Mouse (Mus musculus): Measurements from ENCODE around the gene Fam207a. TPM values are rescaled to one million over a fixed set of nuclear protein-coding genes. Genes with fewer than 3 reads are reported as not detected.

The Fam207a gene
- total RNA-seq, 2 experiments from 2014 or later, result 32.2 to 33.4 TPM

DNA sequence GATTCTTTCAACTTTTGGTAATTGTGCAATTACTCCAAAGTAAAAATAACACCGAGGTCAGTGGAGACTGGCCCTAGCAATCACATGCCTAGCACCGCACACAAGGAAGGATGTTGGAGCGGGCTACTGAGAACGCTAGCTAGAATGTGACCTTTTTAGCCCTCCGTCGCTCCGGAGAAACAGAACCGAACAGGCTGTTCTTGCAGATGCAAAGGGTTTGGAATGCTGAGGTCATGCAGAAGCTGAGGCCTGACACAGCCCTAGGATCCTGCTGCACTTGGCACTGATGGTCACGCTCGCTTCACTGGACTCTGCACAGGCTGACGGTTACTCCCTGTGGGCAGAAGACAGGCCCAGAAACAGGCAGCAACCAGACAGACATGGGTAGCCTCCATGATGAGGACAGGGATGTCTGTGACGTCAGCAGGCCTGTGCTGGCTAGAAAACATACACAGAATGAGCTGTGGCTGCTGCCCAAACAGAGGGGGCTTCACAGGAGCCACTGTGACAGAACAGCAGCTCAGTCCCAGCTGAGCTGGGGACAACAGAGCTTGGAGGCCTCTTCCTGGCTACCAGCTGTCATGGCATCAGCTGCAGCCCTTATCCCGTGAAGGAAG lies 8.5 kb downstream of the Fam207a start:
- intact Hi-C loops (cut with DNase I), result loop anchor here (5.0 kb wide), 1 partner anchor 95 kb away; no protein-coding TSS in a partner anchor
- no peak for DNase-seq (ENCODE audit: low spot score in 2 of 2)

DNA sequence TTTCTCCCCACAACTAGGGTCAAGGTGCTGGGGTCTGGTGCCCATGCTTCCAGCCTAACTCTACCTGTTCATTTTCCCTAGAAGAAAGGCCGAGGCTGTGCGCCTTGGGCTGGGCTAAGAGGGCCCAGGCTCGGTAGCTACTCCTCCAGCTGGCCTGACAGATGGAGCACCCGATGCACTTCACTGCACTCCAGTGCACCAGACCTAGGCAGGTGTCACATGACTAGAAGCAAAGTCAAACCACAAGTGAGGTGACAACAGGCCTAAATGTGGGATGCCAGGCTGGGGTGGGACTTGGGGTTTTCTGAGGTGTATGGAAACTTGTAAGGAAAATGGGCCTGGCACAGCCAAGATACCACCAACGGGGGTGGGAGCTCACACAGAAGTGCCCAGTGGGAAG lies 9.1 kb downstream of the Fam207a start:
- intact Hi-C loops (cut with DNase I), result loop anchor here (5.0 kb wide), 1 partner anchor 94 kb away; no protein-coding TSS in a partner anchor

DNA sequence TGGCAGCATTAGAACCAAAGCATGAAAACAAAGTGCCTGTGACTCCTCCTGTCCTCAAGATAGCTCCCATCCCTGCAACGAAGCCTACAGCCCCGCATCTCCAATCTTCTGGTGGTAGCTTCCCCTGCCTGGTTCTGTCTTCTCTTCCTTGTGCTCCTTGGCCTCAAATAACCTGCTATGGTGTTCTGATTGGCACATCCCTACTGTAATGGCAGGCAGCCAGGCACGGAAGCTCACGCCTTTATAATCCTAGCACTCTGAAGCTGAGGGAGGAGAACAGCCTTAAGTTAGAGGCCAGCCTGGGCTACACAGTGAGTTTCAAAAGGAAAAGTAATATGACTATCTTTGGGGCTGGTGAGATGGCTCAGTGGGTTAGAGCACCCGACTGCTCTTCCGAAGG lies 11.4 kb downstream of the Fam207a start:
- intact Hi-C loops (cut with DNase I), result no loop called here
- no peak for DNase-seq (ENCODE audit: low spot score in 2 of 2)

More for the DNA sequence above, 9.1 kb downstream of the Fam207a start:
- no peak for DNase-seq (ENCODE audit: low spot score in 2 of 2)

GRCm38 (mm10) chr10:77502967-77503922 lies 12.3 kb downstream of the Fam207a start:
- intact Hi-C loops (cut with DNase I), result no loop called here

GRCm38 (mm10) chr10:77500636-77501035 lies 14.9 kb downstream of the Fam207a start:
- DNase-seq (ENCODE audit: low spot score in 2 of 2), result no peak
- intact Hi-C loops (cut with DNase I), result no loop called here

More at GRCm38 (mm10) chr10:77502967-77503922, 12.3 kb downstream of the Fam207a start:
- no peak for DNase-seq (ENCODE audit: low spot score in 2 of 2)

DNA sequence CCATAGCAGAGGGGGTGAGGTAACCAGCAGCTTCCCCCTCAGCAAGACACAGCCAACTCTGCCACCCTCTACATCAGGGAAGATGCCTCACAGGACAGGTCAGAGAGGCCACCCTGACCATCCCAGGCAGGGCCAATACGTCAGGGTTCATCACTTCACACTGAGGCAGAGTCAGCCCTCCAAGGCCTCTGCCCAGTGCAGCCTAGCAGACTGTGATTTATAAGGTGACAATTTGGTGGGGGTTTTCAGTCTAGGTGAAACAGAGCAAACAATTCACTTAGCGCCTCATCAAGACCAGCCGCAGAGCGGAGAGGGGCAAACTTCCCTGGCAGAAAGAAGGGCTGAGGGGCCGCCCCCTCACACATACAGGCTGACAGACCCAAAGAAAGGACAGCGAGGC lies 17.3 kb downstream of the Fam207a start:
- intact Hi-C loops (cut with DNase I), result loop anchor here (5.0 kb wide), 1 partner anchor 81 kb away; the partner anchor contains the start of gene Adarb1
- DNase-seq (ENCODE audit: low spot score in 2 of 2), result no peak

- DNase-seq (ENCODE audit: low spot score in 2 of 2), result no peak
- intact Hi-C loops (cut with DNase I), result loop anchor here (5.0 kb wide), 1 partner anchor 80 kb away; the partner anchor contains the start of gene Adarb1
Observed at GRCm38 (mm10) chr10:77497185-77497584, 18.4 kb downstream of the Fam207a start.

DNA sequence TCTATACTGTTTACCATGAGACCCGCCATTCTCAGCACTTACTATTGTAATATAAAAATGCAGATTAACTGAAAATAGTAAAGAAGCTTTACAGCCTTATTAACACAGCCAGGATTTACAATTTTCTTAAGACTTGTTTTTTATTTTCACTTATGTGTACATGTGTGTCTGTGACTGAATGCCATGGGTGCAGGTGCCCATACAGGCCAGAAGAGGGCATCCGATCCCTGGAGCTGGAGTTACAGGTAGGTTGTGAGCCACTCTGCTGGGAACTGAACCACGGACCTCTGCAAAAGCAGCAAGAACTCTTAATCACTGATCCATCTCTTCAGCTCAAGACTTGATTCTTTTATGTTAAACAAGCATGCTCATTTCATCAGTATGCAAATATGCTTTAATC lies 22.7 kb downstream of the Fam207a start:
- DNase-seq (ENCODE audit: low spot score in 2 of 2), result no peak
- intact Hi-C loops (cut with DNase I), result no loop called here

DNA sequence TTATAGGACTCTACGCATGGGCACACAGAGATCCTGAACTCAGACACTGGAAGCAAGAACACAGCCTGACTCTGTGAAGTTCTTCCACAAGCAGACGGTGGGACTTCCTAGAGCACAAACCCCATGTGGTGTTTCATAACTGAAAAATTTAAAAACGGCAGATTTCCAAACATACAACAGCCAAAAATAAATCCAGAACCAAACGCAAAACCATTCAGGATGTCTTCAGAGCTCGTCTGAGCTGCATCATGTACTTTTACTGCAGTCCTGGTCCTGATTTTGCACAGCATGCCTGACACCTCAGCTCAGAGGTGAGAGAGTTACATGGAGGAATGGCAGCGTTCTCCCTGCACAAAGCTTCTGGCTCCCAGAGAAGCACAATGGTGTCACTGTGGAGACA lies 24.0 kb downstream of the Fam207a start:
- peak in 1 of 2 experiments; percentile 55 for DNase-seq (ENCODE audit: low spot score in 2 of 2)

GRCm38 (mm10) chr10:77488168-77488567 lies 27.4 kb downstream of the Fam207a start:
- no peak for DNase-seq (ENCODE audit: low spot score in 2 of 2)
- intact Hi-C loops (cut with DNase I), result loop anchor here (5.0 kb wide), 1 partner anchor 51 kb away; no protein-coding TSS in a partner anchor

More for the DNA sequence above, 24.0 kb downstream of the Fam207a start:
- intact Hi-C loops (cut with DNase I), result no loop called here

GRCm38 (mm10) chr10:77485786-77486185 lies 29.8 kb downstream of the Fam207a start:
- DNase-seq (ENCODE audit: low spot score in 2 of 2), result no peak
- intact Hi-C loops (cut with DNase I), result loop anchor here (5.0 kb wide), 1 partner anchor 48 kb away; no protein-coding TSS in a partner anchor

DNA sequence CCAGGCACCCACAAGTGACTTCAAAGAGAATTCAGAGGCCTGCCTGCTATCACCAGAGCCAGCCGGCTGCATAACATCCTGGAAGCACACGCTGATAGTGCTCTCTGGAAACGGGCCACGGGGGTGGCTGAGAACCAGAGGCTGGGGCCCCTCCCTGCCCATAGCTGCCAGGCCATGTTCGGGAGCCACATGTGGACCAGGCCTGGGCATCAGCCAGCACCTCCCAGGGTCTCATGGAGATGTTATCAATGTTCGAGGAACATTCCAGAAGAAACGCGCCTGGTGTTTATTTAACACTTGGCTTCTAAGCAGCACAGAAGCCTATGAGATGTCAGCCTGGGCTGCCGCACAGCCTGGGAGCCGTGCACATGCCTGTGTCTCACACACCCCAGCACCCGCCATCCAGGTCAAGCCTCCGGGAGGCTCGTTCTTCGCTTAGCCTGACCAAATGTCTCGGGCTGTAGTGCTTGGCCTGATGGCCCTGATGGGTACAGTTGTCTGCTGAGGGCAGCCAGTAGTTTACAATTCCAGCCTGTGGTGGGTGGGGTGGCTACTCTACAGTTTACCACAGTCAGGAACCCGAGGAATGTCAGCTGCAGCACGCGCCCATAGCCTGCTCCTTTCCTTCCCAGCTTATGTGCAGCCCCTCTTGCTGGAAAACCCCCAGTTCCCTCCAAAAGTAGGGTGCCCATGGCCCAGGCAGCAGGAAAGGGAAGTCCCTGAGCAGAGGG lies 31.2 kb downstream of the Fam207a start:
- intact Hi-C loops (cut with DNase I), result no loop called here
- no peak for DNase-seq (ENCODE audit: low spot score in 2 of 2)

GRCm38 (mm10) chr10:77481814-77482213 lies 33.8 kb downstream of the Fam207a start:
- intact Hi-C loops (cut with DNase I), result no loop called here
- no peak for DNase-seq (ENCODE audit: low spot score in 2 of 2)

GRCm38 (mm10) chr10:77479972-77480371 lies 35.6 kb downstream of the Fam207a start:
- DNase-seq (ENCODE audit: low spot score in 2 of 2), result no peak
- intact Hi-C loops (cut with DNase I), result no loop called here

DNA sequence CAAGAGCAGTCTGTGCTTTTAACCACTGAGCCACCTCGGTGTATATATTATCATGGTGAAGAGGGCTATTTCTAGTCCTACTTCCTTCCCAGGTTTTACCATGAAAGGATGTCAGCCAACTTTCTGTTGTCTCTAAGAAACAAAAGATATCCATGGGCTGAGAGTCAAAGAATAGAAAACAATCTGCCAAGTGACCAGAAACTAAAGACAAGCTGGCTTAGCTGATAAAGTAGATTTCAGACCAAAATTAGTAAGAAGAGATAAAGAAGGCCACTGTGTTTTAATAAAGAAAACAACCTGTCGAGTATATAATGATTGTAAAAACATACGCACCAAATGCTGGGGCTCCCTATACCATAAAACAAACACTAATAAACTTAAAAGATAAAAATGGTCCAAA lies 38.7 kb downstream of the Fam207a start:
- intact Hi-C loops (cut with DNase I), result no loop called here
- DNase-seq (ENCODE audit: low spot score in 2 of 2), result no peak

- intact Hi-C loops (cut with DNase I), result no loop called here
- DNase-seq (ENCODE audit: low spot score in 2 of 2), result peak; percentile 47 to 60
Observed at GRCm38 (mm10) chr10:77472188-77472587, 43.4 kb downstream of the Fam207a start.

DNA sequence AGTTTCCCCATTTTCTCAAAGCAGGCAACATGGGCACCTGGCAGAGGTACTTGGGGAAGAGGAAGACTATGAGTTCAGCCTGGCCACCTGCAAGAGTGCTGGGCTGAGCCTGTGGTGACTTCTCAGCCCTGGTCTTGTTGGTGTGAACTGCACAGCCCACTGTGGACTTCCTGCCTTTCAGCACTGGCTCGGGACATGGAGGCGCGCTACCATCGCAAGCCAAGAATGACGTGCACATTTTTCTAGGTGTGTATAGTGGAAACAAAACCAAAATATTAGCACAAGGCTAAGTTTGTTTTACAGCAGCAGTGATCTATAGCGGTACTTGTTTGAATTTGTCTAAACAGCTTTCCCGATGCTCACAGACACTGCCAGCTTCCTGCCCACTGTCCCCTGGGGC lies 44.1 kb downstream of the Fam207a start:
- intact Hi-C loops (cut with DNase I), result no loop called here
- DNase-seq (ENCODE audit: low spot score in 2 of 2), result no peak

- intact Hi-C loops (cut with DNase I), result no loop called here
- no peak for DNase-seq (ENCODE audit: low spot score in 2 of 2)
Observed at GRCm38 (mm10) chr10:77470763-77471162, 44.8 kb downstream of the Fam207a start.

GRCm38 (mm10) chr10:77468675-77469074 lies 46.9 kb downstream of the Fam207a start:
- no peak for DNase-seq (ENCODE audit: low spot score in 2 of 2)
- intact Hi-C loops (cut with DNase I), result no loop called here

Measured in left cerebral cortex, postnatal 14 days (tissue).